Mouse (Mus musculus) midbrain, postnatal 0 days (tissue): ENCODE data around the gene Ggcx. TPM values are rescaled to one million over a fixed set of nuclear protein-coding genes. Genes with fewer than 3 reads are reported as not detected.

Source experiments
- ATAC-seq: fragments of 200-750 bp; cut with Nextera tagmentation; 2 replicates; pipeline ENCODE4 v1.8.0; 2017; ENCODE audit warnings: moderate number of reproducible peaks, mild to moderate bottlenecking, moderate TSS enrichment, moderate library complexity; ENCODE audit not compliant: low FRiP score
- DNase-seq: peaks from one replicate; pipeline ENCODE4 v3.0.0-alpha.2; 2015; ENCODE audit warnings: low spot score
- H3K27ac ChIP-seq: fragments of 300-500 bp; sonication (generic); 2 replicates; pipeline ENCODE4 v1.5.1; 2014; ENCODE audit warnings: low read depth, mild to moderate bottlenecking, low read length, mixed read lengths
- H3K27me3 ChIP-seq: fragments of 300-500 bp; sonication (generic); 2 replicates; pipeline ENCODE4 v1.6.1; 2014; ENCODE audit warnings: low read length, control low read depth, mixed read lengths; ENCODE audit not compliant: insufficient read depth
- H3K36me3 ChIP-seq: fragments of 300-500 bp; sonication (generic); 2 replicates; pipeline ENCODE4 v1.6.1; 2014; ENCODE audit warnings: low read length, control low read depth, mixed read lengths; ENCODE audit not compliant: insufficient read depth
- H3K4me1 ChIP-seq: fragments of 300-500 bp; sonication (generic); 2 replicates; pipeline ENCODE4 v1.6.1; 2014; ENCODE audit warnings: mild to moderate bottlenecking, control low read depth, antibody characterized with exemption, low read length, mixed read lengths; ENCODE audit not compliant: insufficient read depth
- H3K4me2 ChIP-seq: fragments of 300-500 bp; sonication (generic); 2 replicates; pipeline ENCODE4 v1.6.1; 2014; ENCODE audit warnings: low read depth, mild to moderate bottlenecking, low read length, mixed read lengths; ENCODE audit not compliant: poor library complexity, severe bottlenecking
- H3K4me3 ChIP-seq: fragments of 300-500 bp; sonication (generic); 2 replicates; pipeline ENCODE4 v1.5.1; 2014; ENCODE audit warnings: low read depth, mild to moderate bottlenecking, low read length, moderate library complexity
- H3K9ac ChIP-seq: fragments of 300-500 bp; sonication (generic); replicated peaks from 2 replicates; pipeline ENCODE4 v1.6.1; 2014; ENCODE audit warnings: mild to moderate bottlenecking, low read length, moderate library complexity, mixed read lengths; ENCODE audit not compliant: poor library complexity, severe bottlenecking
- H3K9me3 ChIP-seq: fragments of 300-500 bp; sonication (generic); 2 replicates; pipeline ENCODE4 v1.6.1; 2016; ENCODE audit warnings: low read length, control low read depth
- CTCF ChIP-seq: IDR thresholded peaks from 2 replicates; pipeline ENCODE4 v1.5.1; 2016; ENCODE audit warnings: antibody characterized with exemption, mild to moderate bottlenecking
- WGBS: fragments of 180-500 bp; shearing (Covaris S2); extraction: QIAGEN DNeasy Blood & Tissue Kit; methylation state at CpG from one replicate; pipeline ENCODE4 v1.1.7; 2014; 5-methylcytosine and 5-hydroxymethylcytosine counted together
- polyA plus RNA-seq: library from polyadenylated mRNA; unstranded; fragments of >200 nt; fragmentation: Nextera tagmentation; extraction: Ambion mirVana; gene quantifications from 2 replicates; pipeline ENCODE4 v1.2.1, GENCODE M21; 2015
- total RNA-seq: library from RNA; depleted of rRNA; stranded (reverse); fragments of >200 nt; gene quantifications from 2 replicates; pipeline ENCODE4 v1.2.3, GENCODE M21; 2014; rRNA removed

Gene Ggcx
- total RNA-seq = 18.8 and 19.0 TPM in 2 replicates
- polyA plus RNA-seq = 10.7 and 11.0 TPM in 2 replicates

- Histone ChIP-seq H3K9ac (peak within 1 kb of the TSS; percentile 74), H3K4me2 (peak within 1 kb of the TSS; percentile 73), H3K9me3 (no peaks in the 10 kb centered on the region), H3K4me1 (peaks cover 10% of the 10 kb centered on the region; the same call in 1 of the 2 replicates), H3K36me3 (peaks cover 15% of the 10 kb centered on the region), H3K27me3 (no peaks in the 10 kb centered on the region), H3K4me3 (peak within 1 kb of the TSS; percentile 74), H3K27ac (no peak within 1 kb of the TSS)
- ATAC-seq (peak; percentile 93), DNase-seq (peak; percentile 95)
- WGBS = 1% methylated on average over 33 of the region's 33 CpGs
- TF ChIP-seq CTCF = peak; percentile 37
These were observed at the start of gene Ggcx for GRCm38 (mm10) chr6:72414076-72414756. TSS of gene Ggcx (plus strand) at chr6:72414308.

GRCm38 (mm10) chr6:72364985-72365384 is 49.1 kb upstream of the Ggcx start:
- Histone ChIP-seq H3K4me3 (no peak overlapping the region), H3K27me3 (no peaks in the 10 kb centered on the region), H3K4me1 (peaks cover 8% of the 10 kb centered on the region), H3K9ac (no peak overlapping the region), H3K27ac (no peak overlapping the region), H3K4me2 (no peak overlapping the region), H3K36me3 (peaks cover 6% of the 10 kb centered on the region), H3K9me3 (no peaks in the 10 kb centered on the region)
- WGBS = 72% methylated on average over 6 of the region's 6 CpGs
- no peak for ATAC-seq
- no peak for TF ChIP-seq CTCF
- no peak for DNase-seq

DNA sequence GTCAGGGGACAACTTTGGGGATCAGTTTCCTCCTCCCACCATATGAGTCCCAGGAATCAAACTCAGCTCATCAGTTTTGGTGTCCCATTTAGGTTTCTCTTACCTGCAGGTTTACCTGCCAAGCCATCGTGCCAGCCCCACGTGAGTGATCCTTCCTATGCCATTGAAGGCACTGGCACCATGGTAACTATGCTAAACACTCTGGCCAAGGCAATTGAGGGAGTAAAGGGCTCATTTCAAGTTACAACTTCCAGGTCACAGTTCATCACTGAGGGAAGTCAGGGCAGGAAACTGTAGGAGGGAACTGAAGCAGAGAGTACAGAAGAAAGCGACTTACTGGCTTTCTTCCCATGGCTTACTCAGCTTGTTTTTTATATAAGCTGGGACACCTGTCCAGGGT is 47.8 kb upstream of the Ggcx start:
- Histone ChIP-seq H3K27ac (no peak overlapping the region), H3K36me3 (no peaks in the 10 kb centered on the region), H3K9me3 (no peaks in the 10 kb centered on the region), H3K9ac (no peak overlapping the region), H3K4me2 (no peak overlapping the region), H3K27me3 (no peaks in the 10 kb centered on the region), H3K4me3 (no peak overlapping the region), H3K4me1 (peaks cover 5% of the 10 kb centered on the region)
- DNase-seq (no peak), ATAC-seq (no peak)
- WGBS = 63% methylated on average over 3 of the region's 3 CpGs
- no peak for TF ChIP-seq CTCF

DNA sequence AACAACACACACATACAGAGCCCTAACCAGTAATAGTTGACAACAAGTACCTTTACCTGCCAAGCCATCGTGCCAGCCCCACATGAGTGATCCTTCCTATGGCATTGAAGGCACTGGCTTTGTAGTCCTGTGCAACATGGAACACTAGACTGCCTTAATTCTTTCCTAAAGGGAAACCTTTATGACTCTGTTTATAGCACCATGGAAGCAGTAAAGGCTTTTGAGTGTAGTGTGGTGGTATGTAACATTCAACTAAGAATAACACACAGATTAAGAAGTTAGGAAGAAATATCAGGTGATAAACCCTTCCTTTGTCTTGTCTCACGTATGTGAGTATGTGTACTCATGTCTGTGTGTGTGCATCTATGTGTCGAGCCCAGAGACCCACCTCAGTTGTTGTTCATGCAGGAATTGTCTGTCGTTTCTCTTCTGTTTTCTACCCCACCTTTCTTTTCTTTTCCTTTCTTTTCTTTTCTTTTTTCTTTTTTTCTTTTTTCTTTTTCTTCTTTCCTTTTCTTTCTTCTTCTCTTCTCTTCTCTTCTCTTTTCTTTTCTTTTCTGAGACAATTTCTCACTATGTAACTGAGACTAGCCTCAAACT is 47.2 kb upstream of the Ggcx start, which contains the start of gene Rnf181:
TSS of gene Rnf181 (minus strand) at position 113 of the 600 bp plus-strand sequence.
- Histone ChIP-seq H3K4me2 (no peak within 1 kb of the TSS), H3K4me1 (no peaks in the 10 kb centered on the region), H3K9ac (no peak within 1 kb of the TSS), H3K27me3 (no peaks in the 10 kb centered on the region), H3K27ac (no peak within 1 kb of the TSS), H3K36me3 (no peaks in the 10 kb centered on the region), H3K9me3 (no peaks in the 10 kb centered on the region), H3K4me3 (no peak within 1 kb of the TSS)
- 69% methylated on average over 4 of the region's 4 CpGs for WGBS
- TF ChIP-seq CTCF = no peak
- DNase-seq (no peak), ATAC-seq (no peak)

GRCm38 (mm10) chr6:72367460-72367974 is 46.6 kb upstream of the Ggcx start:
- DNase-seq = no peak
- H3K27me3 ChIP-seq = no peaks in the 10 kb centered on the region
- H3K9me3 ChIP-seq = no peaks in the 10 kb centered on the region
- WGBS = 76% methylated on average over 4 of the region's 4 CpGs
- no peak for TF ChIP-seq CTCF
- H3K4me3 ChIP-seq = no peak overlapping the region
- no peak for ATAC-seq
- H3K9ac ChIP-seq = no peak overlapping the region
- no peaks in the 10 kb centered on the region for H3K36me3 ChIP-seq
- H3K4me2 ChIP-seq = no peak overlapping the region
- no peak overlapping the region for H3K27ac ChIP-seq
- H3K4me1 ChIP-seq = no peaks in the 10 kb centered on the region

- H3K4me2 ChIP-seq = no peak overlapping the region
- no peak overlapping the region for H3K4me3 ChIP-seq
- 84% methylated on average over 4 of the region's 4 CpGs for WGBS
- no peaks in the 10 kb centered on the region for H3K27me3 ChIP-seq
- TF ChIP-seq CTCF = peak; percentile 14; the same call in 1 of the 2 replicates
- no peaks in the 10 kb centered on the region for H3K4me1 ChIP-seq
- H3K36me3 ChIP-seq = no peaks in the 10 kb centered on the region
- no peak overlapping the region for H3K27ac ChIP-seq
- H3K9ac ChIP-seq = no peak overlapping the region
- no peaks in the 10 kb centered on the region for H3K9me3 ChIP-seq
- ATAC-seq (no peak), DNase-seq (no peak)
These were observed 44.6 kb upstream of the Ggcx start for GRCm38 (mm10) chr6:72369557-72369956.
